Mouse (Mus musculus): ENCODE data around the gene Tecpr2.

The Tecpr2 gene

GRCm38 (mm10) chr12:111007134-111008103 is 118.4 kb downstream of the Tecpr2 start:
- no peak for DNase-seq (ENCODE audit: low spot score in 2 of 2)

DNA sequence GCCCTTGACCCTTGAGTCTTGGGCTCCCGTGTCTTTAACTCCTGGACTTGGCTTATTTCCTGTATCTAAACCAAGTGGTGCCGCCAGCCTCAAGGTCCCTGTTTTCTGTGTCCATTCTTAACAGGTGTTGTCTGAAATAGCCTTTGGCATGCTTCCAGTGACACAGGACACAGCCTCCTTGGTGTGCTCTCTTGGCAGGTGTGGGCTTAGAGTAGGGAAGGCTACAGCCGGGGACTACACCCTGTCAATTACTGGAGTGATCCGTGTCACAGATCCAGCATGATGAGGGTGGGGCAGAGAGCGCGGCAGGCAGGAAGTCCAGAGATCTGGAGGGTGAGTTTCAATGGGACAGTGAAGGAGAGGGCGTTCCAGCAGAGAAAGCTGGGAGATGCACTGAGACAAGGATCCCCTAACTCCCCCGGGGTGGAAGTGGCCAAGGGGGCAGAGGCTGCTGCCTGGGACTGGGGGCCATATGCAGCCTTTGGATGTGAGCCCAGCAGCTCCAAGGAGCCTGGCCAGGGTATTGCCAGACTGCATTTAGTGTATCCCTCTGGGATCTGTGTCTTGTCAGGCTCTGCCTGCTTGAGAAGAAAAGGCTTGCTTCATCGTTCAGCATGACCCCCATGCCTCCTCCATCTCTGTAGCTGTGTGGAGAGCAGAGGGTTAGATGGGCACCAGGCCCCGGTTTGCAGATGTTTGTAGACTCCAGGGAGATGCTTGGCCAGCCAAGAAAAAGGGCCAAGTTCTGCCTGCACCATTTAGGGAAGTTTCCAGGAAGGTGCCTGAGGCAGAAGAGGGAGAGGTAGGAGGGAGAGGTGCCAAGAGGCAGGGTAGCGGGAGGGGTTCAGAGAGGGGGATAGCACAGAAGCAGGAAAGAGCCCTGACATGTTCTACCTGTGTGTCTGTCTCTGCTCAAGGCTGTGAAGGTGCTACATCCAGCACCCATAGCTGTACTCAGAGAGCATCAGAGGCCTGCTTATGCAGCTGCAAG is 119.7 kb downstream of the Tecpr2 start:
- no peak for DNase-seq (ENCODE audit: low spot score in 2 of 2)

DNA sequence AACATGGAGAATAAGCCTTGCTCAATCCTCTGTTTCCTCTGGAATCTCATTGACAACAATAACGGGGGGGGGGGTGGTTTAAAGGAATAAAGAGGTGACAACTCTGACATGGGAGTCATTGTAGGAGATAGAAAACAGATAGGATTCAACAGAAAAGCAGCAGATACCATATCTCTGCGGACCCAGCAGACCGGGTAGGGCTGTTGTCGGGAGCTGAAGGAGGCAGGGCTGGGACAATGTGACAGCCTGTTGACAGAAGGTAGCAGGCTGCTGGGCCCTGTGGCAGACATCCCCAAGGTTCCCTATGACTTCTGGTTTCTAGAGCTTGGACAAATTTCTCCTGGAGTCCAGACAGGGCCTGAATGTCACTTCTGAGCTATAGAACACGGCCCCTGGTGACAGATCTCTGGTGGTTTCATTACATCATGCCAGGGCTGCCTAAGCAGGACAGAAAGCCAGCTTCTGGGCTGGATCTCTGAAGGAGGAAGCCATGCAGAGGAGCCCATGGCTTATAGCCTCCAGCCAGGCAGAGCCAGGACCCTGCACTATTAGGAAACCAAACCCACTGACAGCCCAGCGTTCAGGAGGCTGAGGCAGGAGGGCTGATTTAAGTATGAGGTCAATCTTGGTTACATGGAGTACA is 120.7 kb downstream of the Tecpr2 start:
- no peak for DNase-seq (ENCODE audit: low spot score in 2 of 2)

GRCm38 (mm10) chr12:111016807-111017206 is 127.7 kb downstream of the Tecpr2 start:
- no peak for DNase-seq (ENCODE audit: low spot score in 2 of 2)

DNA sequence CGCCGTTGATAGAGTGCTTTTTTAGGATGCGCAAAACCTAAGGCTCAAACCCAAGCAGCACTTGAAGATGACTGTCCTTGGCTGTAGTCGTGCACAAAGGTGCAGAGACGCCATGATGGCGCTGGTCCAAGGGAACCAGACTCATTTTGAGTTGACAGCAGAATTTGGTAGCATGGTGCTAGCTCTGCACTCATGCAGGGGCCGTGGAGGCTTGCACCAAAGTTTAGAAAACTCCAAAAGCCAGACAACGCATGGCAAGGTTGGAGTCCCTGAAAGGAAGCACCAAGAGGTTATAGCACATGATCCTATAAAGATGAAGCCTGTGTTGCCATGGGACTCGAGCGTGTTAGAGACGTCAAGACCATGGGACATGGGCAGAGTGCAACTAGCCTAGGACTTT is 129.0 kb downstream of the Tecpr2 start:
- DNase-seq (ENCODE audit: low spot score in 2 of 2), result no peak

- DNase-seq (ENCODE audit: low spot score in 2 of 2), result no peak
These were observed 130.0 kb downstream of the Tecpr2 start for GRCm38 (mm10) chr12:111019086-111019485.

DNA sequence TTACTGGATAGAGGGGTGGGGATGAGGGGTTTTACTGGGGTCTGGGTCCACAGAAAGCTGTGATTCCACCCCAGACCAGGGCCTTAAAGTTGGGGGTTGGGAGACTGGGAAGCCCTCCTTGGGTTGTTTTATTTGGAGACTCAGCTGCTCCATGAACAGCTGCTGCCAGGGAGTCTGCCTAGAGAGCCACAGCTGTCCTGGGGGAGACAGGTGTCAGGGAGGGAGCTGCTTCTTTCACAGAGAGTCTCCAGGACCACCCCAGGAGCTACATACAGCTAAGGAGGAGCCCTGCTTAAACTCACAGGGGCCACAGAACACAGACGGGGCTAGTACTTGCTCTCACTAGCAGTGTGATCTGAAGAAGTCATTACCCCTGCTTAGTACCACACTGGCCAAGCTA is 132.1 kb downstream of the Tecpr2 start:
- no peak for DNase-seq (ENCODE audit: low spot score in 2 of 2)

GRCm38 (mm10) chr12:111021577-111021976 is 132.5 kb downstream of the Tecpr2 start:
- DNase-seq (ENCODE audit: low spot score in 2 of 2), result no peak

Measured in left cerebral cortex, adult 9 months (tissue).